Mouse (Mus musculus): ENCODE results near the gene Usp43. TPM values are rescaled to one million over a fixed set of nuclear protein-coding genes. Genes with fewer than 3 reads are reported as not detected.

Gene Usp43
- polyA plus RNA-seq, 1 experiment, result 0.70 TPM

DNA sequence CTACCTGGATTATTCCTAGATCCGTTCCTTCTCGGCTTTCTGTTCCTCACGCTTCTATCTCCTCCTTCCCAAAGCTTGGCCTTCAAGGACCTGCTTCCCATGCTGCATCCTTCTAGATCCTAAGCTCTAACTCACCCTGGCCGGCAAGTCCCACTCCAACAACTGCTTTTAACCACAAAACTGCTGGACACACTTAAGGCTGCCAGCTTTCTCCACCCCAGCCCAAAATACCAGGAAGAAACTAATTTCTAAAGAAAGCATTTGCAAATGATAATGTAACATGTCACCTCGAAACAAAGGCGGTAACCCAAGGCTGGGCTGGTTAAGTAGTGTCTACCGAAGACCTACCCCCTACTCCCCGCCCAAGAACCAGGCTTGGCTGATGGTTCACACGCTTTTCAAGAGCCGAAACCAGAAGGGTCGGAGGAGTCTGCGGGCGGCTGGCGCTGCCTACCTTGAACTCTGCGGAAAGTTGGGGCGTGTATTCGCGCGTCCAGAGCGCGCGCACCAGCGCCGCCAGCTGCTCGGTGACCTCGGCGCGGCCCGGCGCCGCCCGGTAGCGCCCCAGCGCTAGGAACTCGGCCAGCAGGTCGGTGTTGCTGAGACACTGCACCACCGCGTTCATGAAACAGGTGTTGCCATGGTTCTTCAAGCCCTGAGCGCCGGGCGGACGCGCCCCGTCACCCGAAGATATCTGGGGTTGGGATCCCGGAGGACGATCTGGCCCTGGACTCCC is 694 bp downstream of the Usp43 start:
- H3K4me1 ChIP-seq (ENCODE audit: control insufficient read depth, insufficient read depth, low read length), result no peaks in the 10 kb centered on the region
- DNase-seq, result peak; percentile 11 to 16
- peak overlapping the region; percentile 17 for H3K4me3 ChIP-seq (replicated peaks; ENCODE audit: insufficient read depth, low read depth, low read length)
- WGBS, result 9% methylated on average over 47 of the region's 47 CpGs
- no peak for TF ChIP-seq POLR2A (IDR thresholded peaks at IDR 0.05; ENCODE audit: borderline replicate concordance, insufficient read depth, low read length)
- TF ChIP-seq CTCF (IDR thresholded peaks at IDR 0.05; ENCODE audit: borderline replicate concordance, insufficient read depth, low read depth, low read length), result no peak
- H3K27ac ChIP-seq (ENCODE audit: insufficient read depth, low read length), result no peak overlapping the region
- H3K27me3 ChIP-seq (ENCODE audit: control insufficient read depth, insufficient read depth, low read length), result no peaks in the 10 kb centered on the region; the same call in 1 of the 2 replicates

DNA sequence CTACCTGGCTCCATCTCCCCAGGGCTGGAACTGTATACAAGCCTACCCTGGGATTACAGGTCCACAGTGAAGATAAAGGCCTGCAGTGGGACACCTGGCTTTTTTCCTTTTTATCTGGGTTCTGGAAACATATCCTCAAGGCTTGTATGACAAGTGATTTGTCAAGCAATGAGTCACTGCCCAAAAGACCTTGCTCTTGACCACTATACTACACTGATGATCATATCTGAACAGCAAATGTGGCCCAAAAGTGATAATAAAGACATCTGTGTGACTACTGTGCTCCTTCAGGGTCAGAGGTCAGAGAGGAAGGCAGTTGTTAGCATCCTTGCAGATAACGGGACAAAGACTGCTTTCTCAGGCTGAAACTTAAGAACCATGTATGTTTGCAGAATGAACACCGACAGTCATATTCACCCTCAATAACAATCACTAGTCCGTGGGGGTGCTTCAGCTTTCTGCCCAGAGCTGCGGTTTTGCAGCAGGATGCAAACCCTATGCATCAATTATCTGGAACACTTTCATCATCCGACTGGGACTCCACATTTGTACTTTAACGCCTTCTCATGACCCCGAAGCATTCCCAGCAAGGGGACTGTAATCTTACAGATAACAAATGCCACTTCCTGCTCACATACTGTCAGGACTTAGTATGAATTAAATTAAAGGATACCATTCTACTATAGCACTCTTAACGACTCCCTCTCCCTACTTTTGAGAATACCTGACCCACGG is 1.6 kb downstream of the Usp43 start:
- no peak for TF ChIP-seq CTCF (IDR thresholded peaks at IDR 0.05; ENCODE audit: borderline replicate concordance, insufficient read depth, low read depth, low read length)
- TF ChIP-seq POLR2A (IDR thresholded peaks at IDR 0.05; ENCODE audit: borderline replicate concordance, insufficient read depth, low read length), result no peak
- H3K27ac ChIP-seq (ENCODE audit: insufficient read depth, low read length), result no peak overlapping the region
- H3K4me1 ChIP-seq (ENCODE audit: control insufficient read depth, insufficient read depth, low read length), result no peaks in the 10 kb centered on the region
- no peak for DNase-seq
- 78% methylated on average over 9 of the region's 9 CpGs for WGBS
- no peak overlapping the region for H3K4me3 ChIP-seq (replicated peaks; ENCODE audit: insufficient read depth, low read depth, low read length)
- no peaks in the 10 kb centered on the region; the same call in 1 of the 2 replicates for H3K27me3 ChIP-seq (ENCODE audit: control insufficient read depth, insufficient read depth, low read length)

DNA sequence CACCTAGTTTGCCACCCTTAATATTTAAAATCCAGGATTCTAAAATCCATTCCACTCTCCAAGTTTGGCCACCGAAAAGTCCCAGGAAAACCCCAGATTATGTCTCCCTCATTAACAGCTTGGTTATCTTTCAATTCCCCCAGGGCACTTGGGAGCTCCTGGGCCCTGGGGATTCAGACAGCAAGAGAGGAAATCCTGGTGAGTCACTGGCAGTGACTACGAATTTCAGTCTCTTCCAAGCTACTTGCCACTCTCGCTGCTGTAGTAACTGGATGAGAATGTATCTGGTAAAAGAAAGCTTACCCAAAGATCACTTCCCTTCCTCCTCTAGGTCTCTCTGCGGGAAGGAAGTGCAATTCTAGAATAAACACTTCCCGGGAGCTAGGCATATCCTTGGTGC is 2.4 kb downstream of the Usp43 start:
- Histone ChIP-seq H3K27ac (ENCODE audit: insufficient read depth, low read length) (no peak overlapping the region), H3K4me3 (replicated peaks; ENCODE audit: insufficient read depth, low read depth, low read length) (no peak overlapping the region), H3K27me3 (ENCODE audit: control insufficient read depth, insufficient read depth, low read length) (no peaks in the 10 kb centered on the region; the same call in 1 of the 2 replicates), H3K4me1 (ENCODE audit: control insufficient read depth, insufficient read depth, low read length) (no peaks in the 10 kb centered on the region)
- no peak for DNase-seq
- no peak for TF ChIP-seq POLR2A (IDR thresholded peaks at IDR 0.05; ENCODE audit: borderline replicate concordance, insufficient read depth, low read length)
- no peak for TF ChIP-seq CTCF (IDR thresholded peaks at IDR 0.05; ENCODE audit: borderline replicate concordance, insufficient read depth, low read depth, low read length)
- WGBS, result 86% methylated on average over 5 of the region's 5 CpGs

DNA sequence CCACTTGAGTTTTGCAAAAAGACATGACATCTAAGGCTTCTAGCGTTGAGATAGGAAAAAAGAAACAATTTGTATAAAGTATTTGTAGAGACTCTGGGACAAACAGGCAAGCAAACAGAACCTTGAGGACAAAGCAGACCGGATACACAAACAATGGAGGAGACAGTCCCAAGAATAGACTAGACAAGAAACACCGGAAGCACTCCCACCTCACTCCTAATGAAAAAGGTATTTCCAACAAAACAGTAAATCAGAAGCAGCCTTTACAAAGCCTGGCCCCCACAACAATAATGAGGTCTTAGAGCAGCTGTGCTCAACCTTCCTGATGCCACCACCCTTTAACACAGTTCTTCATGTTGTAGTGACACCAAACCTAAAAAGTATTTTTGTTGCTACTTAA is 4.8 kb downstream of the Usp43 start:
- no peak for DNase-seq
- H3K4me3 ChIP-seq (replicated peaks; ENCODE audit: insufficient read depth, low read depth, low read length), result no peak overlapping the region
- no peaks in the 10 kb centered on the region for H3K27me3 ChIP-seq (ENCODE audit: control insufficient read depth, insufficient read depth, low read length)
- peaks cover 3% of the 10 kb centered on the region; the same call in 1 of the 2 replicates for H3K4me1 ChIP-seq (ENCODE audit: control insufficient read depth, insufficient read depth, low read length)
- TF ChIP-seq POLR2A (IDR thresholded peaks at IDR 0.05; ENCODE audit: borderline replicate concordance, insufficient read depth, low read length) (no peak), CTCF (IDR thresholded peaks at IDR 0.05; ENCODE audit: borderline replicate concordance, insufficient read depth, low read depth, low read length) (no peak)
- WGBS, result 90% methylated on average over 3 of the region's 3 CpGs
- H3K27ac ChIP-seq (ENCODE audit: insufficient read depth, low read length), result no peak overlapping the region

DNA sequence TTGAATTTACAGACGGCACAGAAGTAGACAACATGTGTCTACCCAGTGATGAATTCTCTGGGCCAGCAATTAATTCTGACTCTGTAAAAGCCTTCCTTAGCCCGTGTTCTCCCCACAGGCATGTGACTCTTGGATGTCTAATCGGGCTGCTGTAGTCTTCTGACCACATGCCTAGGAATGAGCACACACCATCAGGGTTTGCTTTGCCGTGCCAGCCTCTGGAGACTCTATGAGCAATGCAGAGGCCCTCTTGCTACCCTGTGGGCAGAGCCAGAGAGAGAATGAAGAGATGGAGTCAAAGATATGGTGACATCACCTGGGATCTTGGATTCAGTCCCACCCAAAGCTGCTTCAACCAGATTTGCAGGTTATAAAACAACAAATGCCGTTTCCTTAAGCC is 10.9 kb downstream of the Usp43 start:
- no peak overlapping the region for H3K27ac ChIP-seq (ENCODE audit: insufficient read depth, low read length)
- DNase-seq, result no peak
- H3K27me3 ChIP-seq (ENCODE audit: control insufficient read depth, insufficient read depth, low read length), result no peaks in the 10 kb centered on the region
- no peak overlapping the region for H3K4me3 ChIP-seq (replicated peaks; ENCODE audit: insufficient read depth, low read depth, low read length)
- 81% methylated on average over 5 of the region's 5 CpGs for WGBS
- H3K4me1 ChIP-seq (ENCODE audit: control insufficient read depth, insufficient read depth, low read length), result peaks cover 3% of the 10 kb centered on the region; the same call in 1 of the 2 replicates
- no peak for TF ChIP-seq POLR2A (IDR thresholded peaks at IDR 0.05; ENCODE audit: borderline replicate concordance, insufficient read depth, low read length)
- TF ChIP-seq CTCF (IDR thresholded peaks at IDR 0.05; ENCODE audit: borderline replicate concordance, insufficient read depth, low read depth, low read length), result no peak

DNA sequence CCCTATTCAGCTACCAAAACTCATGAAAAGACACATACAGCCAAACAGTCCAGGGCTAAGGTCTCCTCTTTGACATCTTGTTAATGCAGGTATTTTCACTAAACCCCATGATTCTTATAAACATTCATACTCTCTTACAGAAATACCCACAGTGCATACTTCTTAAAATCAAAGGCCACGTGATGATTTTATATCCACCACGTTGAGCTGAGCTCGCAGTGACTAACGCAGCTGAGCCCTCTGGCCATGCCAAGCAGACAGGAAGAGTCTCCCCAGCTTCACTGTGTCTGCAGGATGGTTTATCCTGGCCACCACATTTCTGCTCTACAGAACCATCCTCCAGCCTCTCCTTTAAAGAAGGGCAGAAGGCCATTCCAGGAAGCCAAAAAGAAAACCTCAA is 18.2 kb downstream of the Usp43 start:
- 91% methylated on average over 4 of the region's 4 CpGs for WGBS
- Histone ChIP-seq H3K27ac (ENCODE audit: insufficient read depth, low read length) (no peak overlapping the region), H3K4me3 (replicated peaks; ENCODE audit: insufficient read depth, low read depth, low read length) (no peak overlapping the region), H3K27me3 (ENCODE audit: control insufficient read depth, insufficient read depth, low read length) (no peaks in the 10 kb centered on the region), H3K4me1 (ENCODE audit: control insufficient read depth, insufficient read depth, low read length) (no peaks in the 10 kb centered on the region)
- TF ChIP-seq CTCF (IDR thresholded peaks at IDR 0.05; ENCODE audit: borderline replicate concordance, insufficient read depth, low read depth, low read length), result no peak
- no peak for TF ChIP-seq POLR2A (IDR thresholded peaks at IDR 0.05; ENCODE audit: borderline replicate concordance, insufficient read depth, low read length)
- DNase-seq, result no peak

DNA sequence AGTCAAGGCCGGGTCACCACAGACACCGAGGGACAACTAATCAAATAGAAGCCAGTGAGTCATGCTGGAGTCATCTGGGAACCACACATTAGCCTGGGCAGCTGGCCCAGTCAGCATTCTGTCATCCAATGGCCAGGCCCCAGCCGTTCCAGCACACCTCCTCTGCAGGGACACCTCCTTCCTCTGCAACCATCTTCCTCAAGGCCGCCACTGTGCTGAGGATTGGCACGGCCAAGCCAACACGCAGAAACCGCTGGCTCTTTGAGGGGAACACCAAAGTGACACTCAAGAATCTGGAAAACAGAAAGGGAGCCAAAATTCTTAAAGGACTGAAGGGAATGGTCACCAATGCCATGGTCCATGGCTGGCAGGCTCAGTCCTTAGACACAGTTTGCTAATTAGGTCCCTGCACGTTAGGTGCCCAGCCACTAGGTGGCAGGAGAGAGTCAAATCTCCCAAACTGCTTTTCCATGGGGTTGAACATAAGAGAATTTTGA is 24.8 kb downstream of the Usp43 start:
- H3K27me3 ChIP-seq (ENCODE audit: control insufficient read depth, insufficient read depth, low read length), result no peaks in the 10 kb centered on the region
- 25% methylated on average over 8 of the region's 8 CpGs for WGBS
- no peak overlapping the region for H3K4me3 ChIP-seq (replicated peaks; ENCODE audit: insufficient read depth, low read depth, low read length)
- peak; percentile 79 for TF ChIP-seq CTCF (IDR thresholded peaks at IDR 0.05; ENCODE audit: borderline replicate concordance, insufficient read depth, low read depth, low read length)
- no peak for TF ChIP-seq POLR2A (IDR thresholded peaks at IDR 0.05; ENCODE audit: borderline replicate concordance, insufficient read depth, low read length)
- H3K27ac ChIP-seq (ENCODE audit: insufficient read depth, low read length), result no peak overlapping the region
- no peaks in the 10 kb centered on the region for H3K4me1 ChIP-seq (ENCODE audit: control insufficient read depth, insufficient read depth, low read length)
- peak; percentile 25 to 48 for DNase-seq

Measured in cerebellum, adult 2 months (tissue).